Mouse (Mus musculus): Measurements from ENCODE around the gene Nlrx1. TPM values are rescaled to one million over a fixed set of nuclear protein-coding genes. Genes with fewer than 3 reads are reported as not detected.
"Not testable (repeated sequence)": the region's sequence is repeated elsewhere in the genome, so short reads cannot be mapped to it uniquely, and the experiment has no call there.

Gene Nlrx1
- 10 to 100 TPM; 20.5 to 24.7 (median 22.6) TPM for total RNA-seq (2022)

DNA sequence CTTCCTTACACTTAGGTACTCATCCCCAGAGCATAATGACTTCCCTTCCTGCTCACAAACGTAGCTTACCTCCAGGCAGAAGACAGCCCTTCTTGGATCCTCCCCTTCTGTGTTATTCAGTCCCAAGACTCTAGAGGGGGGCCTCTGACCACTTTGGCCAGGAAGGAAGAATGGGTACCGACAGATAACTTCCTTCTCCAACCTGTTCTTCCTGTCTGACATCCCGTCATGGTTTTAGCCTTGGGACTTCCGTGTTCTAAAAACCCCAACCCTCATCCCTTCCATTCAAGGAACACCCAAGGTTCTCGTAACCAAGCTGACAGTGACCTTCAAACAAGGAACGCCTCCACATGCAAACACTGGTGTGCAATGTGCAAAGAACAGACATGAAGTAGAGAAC lies at the start of gene Nlrx1:
Gene Nlrx1 (minus strand): TSS at position 168 of the 400 bp plus-strand sequence.
- no peak for DNase-seq (ENCODE audit: low spot score in 2 of 2)

DNA sequence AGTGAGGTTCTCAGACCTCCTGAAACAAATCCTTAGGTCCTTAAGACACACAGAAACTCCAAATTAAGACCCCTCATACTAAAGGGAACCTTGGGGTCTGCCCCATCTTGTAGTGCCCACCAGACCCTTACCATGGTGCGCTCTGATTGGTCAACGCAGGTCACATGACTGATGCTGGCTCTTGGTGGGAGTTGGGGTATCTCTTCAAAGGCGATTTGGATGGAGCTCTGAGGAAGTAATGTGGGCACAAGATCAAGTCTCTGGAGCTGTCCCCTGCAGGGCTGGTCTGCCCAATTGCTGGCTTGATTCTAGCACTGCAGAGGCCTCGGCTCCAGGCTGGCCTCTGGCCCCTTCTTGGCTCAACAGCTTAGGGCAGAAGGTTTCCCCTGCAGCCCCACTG lies 49.1 kb upstream of the Nlrx1 start:
- DNase-seq (ENCODE audit: low spot score in 2 of 2) = no peak

GRCm38 (mm10) chr9:44314910-44315309 lies 46.5 kb upstream of the Nlrx1 start:
- no peak for DNase-seq (ENCODE audit: low spot score in 2 of 2)

DNA sequence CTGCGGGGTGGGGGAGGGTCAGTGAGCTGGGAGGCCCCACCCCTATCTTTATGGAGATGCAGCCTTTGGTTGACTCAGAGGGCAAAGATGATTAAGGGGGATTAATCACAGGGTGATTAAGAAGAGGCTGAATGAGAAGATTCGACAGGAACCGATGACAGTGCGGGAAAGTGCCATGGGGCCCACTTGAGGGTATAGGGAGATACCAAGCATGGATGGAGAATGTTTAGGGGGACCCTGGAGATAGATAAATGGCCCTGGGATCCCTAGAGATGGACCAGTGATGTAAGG lies 45.8 kb upstream of the Nlrx1 start:
- no peak for DNase-seq (ENCODE audit: low spot score in 2 of 2)

- DNase-seq (ENCODE audit: low spot score in 2 of 2) = no peak
Measured at GRCm38 (mm10) chr9:44313476-44314256, 45.3 kb upstream of the Nlrx1 start.

DNA sequence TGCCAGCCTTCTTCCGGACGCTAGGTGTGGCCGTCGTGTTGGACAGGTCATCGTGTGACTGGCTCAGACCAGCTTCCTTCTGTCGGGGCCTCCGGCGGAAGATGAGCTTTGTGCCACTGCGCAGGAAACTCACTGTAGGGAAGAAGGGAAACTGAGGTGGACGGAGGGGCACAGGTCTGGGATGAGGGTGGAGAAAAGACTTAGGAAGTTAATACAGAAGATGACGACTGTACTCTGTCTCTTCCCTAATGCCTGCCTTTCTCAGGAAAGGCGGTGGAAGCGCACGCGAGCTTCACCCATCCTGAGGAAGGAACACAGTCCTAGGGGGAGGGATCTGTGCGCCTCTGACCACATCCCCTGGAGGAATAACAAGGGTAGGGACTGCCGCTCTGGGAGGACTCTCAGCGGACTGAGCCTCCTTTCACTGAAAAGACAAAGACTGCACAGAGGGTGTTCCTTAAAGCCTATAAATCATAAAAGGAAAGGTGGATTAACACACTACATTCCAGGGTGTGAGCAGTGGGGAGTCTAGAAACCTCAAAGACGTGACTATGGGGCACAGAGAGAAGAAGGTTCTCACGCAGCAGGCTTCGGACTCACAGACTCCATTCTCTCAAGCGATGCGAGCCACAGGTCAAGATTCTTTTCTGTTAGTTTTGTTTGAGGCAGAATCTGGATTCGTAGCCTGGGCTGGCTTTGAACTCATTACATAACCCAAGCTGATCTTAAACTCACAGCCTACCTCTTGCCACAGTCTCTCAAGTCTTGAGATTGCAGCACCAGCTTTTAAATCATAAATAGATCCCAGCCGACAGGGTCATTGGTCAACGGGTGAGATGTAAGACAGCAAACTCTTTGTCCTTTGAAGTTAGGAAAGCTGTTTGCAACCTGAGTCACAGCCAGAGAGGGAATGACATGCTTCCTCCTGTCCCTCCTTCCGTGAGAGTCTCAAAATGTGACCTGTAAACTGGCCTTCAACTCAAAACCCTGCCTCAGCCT lies 43.0 kb upstream of the Nlrx1 start:
- DNase-seq (ENCODE audit: low spot score in 2 of 2) = no peak

GRCm38 (mm10) chr9:44310750-44311135 lies 42.3 kb upstream of the Nlrx1 start:
- no peak for DNase-seq (ENCODE audit: low spot score in 2 of 2)

- DNase-seq (ENCODE audit: low spot score in 2 of 2) = no peak
Measured at GRCm38 (mm10) chr9:44309756-44310155, 41.4 kb upstream of the Nlrx1 start.

GRCm38 (mm10) chr9:44307248-44307647 lies 38.8 kb upstream of the Nlrx1 start:
- DNase-seq (ENCODE audit: low spot score in 2 of 2) = no peak

- no peak for DNase-seq (ENCODE audit: low spot score in 2 of 2)
Measured at GRCm38 (mm10) chr9:44306532-44306931, 38.1 kb upstream of the Nlrx1 start.

GRCm38 (mm10) chr9:44305466-44306079 lies 37.2 kb upstream of the Nlrx1 start, which contains the start of gene Hinfp:
Hinfp (minus strand) TSS chr9:44305671.
- peak; percentile 95 to 98 for DNase-seq (ENCODE audit: low spot score in 2 of 2)

GRCm38 (mm10) chr9:44300001-44300400 lies 31.6 kb upstream of the Nlrx1 start:
- DNase-seq (ENCODE audit: low spot score in 2 of 2) = not testable (repeated sequence)

GRCm38 (mm10) chr9:44292490-44292889 lies 24.1 kb upstream of the Nlrx1 start:
- DNase-seq (ENCODE audit: low spot score in 2 of 2) = no peak

- no peak for DNase-seq (ENCODE audit: low spot score in 2 of 2)
Measured at GRCm38 (mm10) chr9:44288959-44289291, 20.5 kb upstream of the Nlrx1 start.

- no peak for DNase-seq (ENCODE audit: low spot score in 2 of 2)
Measured at GRCm38 (mm10) chr9:44288076-44288958, 19.9 kb upstream of the Nlrx1 start, which contains the start of gene Abcg4. Abcg4 (minus strand) TSS chr9:44288615.

- DNase-seq (ENCODE audit: low spot score in 2 of 2) = no peak
Measured at GRCm38 (mm10) chr9:44287401-44288075, 19.1 kb upstream of the Nlrx1 start.

DNA sequence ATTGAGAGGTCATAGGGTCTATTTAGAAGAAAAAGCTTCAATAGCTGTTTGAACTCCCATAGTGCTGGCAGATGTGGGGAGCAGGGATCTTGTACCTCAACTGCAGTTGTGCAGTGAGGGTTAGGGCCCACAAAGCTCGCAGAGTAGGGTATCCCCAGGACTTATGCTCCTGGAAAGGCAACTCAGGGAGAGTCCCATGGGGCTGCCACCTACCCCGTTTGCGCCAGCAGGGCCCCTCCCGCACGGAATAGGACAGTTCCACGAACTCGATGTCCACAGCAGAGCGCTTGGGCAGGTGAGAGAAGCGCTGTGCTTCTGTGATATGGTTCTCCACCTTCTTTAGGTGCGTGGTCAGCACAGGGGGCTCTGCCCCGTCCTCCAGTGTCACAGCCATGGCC lies 18.6 kb upstream of the Nlrx1 start:
- DNase-seq (ENCODE audit: low spot score in 2 of 2) = no peak

DNA sequence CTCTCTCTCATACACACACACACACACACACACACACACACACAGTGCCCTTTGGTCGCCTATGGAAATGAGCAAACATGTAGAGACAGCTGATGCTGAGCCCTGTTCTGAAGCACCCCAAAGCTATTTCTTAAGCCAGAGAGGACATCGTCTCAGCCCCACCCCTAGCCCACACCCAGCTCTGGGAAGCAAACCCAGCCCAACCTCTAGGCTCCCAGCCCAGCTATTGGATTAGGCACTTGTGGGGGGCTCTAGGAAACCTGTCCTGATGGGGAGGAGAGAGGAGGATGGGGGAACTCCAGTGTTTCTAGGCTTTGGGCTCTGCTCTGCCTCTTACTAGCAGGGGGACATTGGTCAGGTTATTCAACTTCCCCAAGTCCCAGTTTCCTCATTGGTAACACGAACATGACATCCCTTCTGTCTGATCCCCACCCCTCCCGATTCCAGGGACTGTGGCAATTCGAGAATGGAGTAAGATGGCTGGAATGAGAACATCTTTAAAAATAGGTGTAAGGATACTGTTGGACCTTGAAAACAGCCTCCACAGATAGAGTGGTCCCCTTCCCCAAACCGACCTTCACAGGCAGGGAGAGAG lies 18.0 kb upstream of the Nlrx1 start:
- no peak for DNase-seq (ENCODE audit: low spot score in 2 of 2)

DNA sequence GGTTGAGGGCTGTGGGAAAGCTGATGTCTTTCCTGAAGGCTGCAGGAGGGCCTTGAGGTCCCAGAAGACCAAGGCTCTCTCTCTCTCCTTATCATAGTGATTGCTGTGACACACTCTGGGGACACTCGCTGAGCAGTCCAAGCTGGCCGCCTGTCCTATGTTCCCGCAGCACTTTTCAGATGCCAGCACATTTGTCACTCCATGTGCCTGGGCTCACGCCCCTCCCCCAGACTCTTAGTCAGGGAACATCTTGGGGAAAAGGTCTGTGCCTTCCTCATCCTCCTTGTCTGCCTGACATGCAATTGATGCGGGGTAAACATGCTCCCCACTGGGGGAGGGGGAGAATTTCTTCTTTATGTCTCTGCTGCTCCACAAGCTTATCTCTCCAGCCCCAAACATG lies 14.8 kb upstream of the Nlrx1 start:
- no peak for DNase-seq (ENCODE audit: low spot score in 2 of 2)

GRCm38 (mm10) chr9:44269973-44270372 lies 1.6 kb upstream of the Nlrx1 start:
- DNase-seq (ENCODE audit: low spot score in 2 of 2) = no peak

All from gastrocnemius, adult 8-10 months (tissue).